Mouse (Mus musculus): ENCODE results near the gene Lamp5.
A peak's percentile ranks its signal among the peaks of the same experiment; 100 is the strongest.

The Lamp5 gene

DNA sequence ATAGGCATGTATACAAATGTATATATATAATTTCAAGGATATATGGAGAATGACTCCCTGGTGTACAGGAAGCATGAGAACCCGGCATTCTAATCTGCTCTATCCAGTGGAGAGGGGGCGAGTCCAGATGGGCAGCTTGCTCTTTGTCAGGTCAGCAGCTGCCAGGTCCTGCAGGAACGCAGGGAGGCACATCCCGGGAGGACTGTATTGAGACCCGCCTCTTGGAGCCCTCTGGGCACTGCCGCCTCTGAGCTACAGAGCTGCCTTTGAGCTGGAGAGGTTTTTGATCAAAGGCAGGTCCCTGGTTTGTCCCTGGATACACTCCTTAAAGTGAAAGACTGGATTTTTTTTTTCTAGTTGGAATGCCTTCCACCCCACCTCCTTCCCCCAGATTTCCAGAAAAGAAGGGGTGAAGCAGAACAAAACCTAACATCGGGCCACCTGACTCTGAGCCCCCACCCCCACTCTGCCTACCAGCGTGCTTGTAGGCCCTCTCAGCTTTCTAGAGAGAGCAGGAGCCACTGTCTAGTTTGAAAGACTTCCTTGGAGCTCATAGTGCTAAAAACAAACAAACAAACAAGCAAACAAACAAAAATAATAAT is at the start of gene Lamp5:
Lamp5 (plus strand) TSS at position 552 of the 602 bp plus-strand sequence.
- no peak for DNase-seq (ENCODE audit: low spot score in 2 of 2)

DNA sequence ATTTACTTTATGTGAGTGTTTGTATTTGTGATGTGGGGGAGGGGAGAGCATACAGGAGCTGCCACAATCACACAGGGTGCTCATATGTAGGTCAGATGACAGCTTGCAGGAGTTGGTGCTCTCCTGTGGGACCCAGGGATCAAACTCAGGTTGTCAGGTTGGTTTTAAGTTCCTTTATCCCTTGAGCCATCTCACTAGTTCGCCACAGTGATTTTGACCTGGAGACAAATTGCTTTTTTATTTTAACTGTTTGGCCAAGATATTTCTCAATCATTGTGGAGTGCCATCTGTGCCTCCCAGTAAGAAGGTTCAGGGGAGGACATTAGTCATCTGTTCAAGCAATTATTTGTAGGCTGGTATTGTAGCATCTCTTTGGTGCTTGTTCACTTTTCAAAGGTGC is 48.2 kb upstream of the Lamp5 start:
- DNase-seq (ENCODE audit: low spot score in 2 of 2) = no peak

GRCm38 (mm10) chr2:136006280-136006679 is 45.8 kb upstream of the Lamp5 start:
- DNase-seq (ENCODE audit: low spot score in 2 of 2) = no peak

GRCm38 (mm10) chr2:136012759-136013158 is 39.3 kb upstream of the Lamp5 start:
- DNase-seq (ENCODE audit: low spot score in 2 of 2) = no peak

DNA sequence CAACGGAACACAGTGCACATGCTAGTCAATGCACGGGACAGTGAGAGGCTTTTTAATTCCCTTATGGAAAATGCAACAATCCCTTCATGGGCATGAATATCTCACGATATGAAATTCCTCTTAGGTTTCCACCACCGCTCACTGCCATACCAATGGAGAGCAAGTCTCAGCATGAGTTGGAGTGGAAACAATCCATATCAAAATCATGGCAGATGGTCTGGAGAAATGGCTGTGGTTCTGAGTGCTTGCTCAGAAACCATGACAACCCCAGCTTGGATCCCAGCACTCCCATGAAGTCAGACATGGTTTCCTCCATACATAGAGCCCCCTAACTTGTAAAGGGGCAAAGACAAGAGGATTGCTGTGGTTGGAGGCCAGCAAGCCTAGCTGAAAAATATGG is 3.6 kb upstream of the Lamp5 start:
- DNase-seq (ENCODE audit: low spot score in 2 of 2) = no peak

- DNase-seq (ENCODE audit: low spot score in 2 of 2) = no peak
Observed at GRCm38 (mm10) chr2:136050793-136051615, 1.0 kb upstream of the Lamp5 start.

DNA sequence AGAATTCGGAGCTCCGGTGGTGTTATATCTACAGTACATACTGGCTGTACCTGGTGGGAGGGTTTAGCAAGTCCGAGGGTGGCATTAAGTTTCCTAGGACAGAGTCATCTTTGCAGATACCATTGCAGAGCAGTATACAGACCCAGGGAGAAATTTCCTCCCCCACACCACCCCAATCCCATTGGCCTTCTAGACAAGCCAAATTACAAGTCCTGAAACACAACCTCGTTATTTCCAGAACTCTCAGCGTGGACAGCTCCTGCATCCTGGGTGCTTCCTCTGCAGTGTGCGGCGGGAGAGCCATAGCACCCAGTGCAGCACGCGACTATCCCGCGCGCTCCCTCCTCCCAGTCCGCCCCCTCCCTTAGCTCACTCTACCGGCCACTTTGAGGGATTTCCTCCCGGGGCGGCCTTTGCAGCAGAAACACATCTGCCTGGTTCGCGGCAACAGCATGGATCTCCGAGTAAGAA is 5.9 kb downstream of the Lamp5 start:
- peak in 1 of 2 experiments; percentile 27 for DNase-seq (ENCODE audit: low spot score in 2 of 2)

DNA sequence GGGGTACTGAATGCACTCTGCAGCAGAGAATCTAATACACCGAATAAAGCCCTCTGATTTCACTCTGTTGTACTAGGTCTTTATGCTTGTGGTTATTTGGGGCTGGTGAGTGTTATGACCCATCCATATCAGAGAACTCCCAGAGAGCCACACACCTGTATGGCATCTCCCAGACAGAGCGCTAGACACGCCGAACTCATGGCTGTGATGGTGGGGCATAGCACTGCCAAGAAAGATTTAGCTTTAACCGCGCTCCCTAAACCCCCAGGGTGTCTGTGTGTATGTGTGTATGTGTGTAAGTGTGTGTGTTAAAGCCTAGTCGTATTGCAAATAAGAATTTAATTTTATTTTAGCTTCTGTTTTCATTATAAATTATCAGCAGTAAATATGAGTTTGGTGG is 6.4 kb downstream of the Lamp5 start:
- no peak for DNase-seq (ENCODE audit: low spot score in 2 of 2)

DNA sequence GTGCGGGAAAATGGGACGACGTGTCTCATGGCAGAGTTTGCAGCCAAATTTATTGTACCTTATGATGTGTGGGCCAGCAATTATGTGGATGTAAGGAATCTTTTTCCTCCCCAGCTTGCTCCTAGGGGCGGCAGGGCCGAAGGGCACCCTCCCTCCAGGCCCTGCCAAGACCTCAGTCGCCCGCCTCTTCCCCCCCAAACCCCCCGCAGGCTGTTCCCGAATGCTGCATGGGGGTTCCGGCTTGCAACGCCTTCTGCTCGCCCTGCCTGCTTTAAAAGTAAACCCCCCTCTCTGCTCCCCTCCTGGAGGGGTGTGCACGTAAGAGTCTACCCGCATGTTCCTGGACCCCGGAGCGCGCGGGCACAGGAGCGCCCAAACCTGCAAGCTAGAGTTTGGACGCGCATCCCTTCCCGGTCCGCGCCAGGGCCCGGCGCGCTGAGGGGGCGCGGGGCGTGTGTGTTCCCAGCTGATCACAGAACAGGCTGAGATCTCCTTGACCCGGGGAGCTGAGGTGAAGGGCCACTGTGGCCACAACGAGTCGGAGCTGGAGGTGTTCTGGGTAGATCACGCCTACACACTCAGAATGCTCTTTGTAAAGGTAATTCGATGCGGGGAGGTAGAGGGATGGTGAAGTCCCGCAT is 7.1 kb downstream of the Lamp5 start:
- no peak for DNase-seq (ENCODE audit: low spot score in 2 of 2)

GRCm38 (mm10) chr2:136064356-136064755 is 12.3 kb downstream of the Lamp5 start:
- DNase-seq (ENCODE audit: low spot score in 2 of 2) = no peak

GRCm38 (mm10) chr2:136095978-136096377 is 43.9 kb downstream of the Lamp5 start:
- no peak for DNase-seq (ENCODE audit: low spot score in 2 of 2)

DNA sequence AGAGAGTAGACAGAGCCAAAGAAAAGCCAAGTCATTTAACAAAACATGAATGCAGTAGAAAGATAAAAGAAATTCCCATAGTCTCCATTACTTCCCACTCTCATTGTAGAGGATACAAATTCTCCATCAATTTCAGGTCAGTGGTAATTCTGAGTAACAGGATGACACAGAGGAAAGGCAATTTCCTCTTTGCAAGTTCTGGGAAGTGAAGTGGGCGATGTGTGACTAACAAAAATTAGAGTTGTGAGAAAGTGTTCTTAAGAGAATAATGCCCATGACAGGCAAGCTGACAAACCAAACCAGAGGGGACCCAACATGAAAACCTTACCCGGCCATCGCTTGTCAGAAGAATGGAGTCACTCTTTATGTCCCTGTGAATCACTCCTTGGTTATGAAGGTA is 45.1 kb downstream of the Lamp5 start:
- DNase-seq (ENCODE audit: low spot score in 2 of 2) = no peak

DNA sequence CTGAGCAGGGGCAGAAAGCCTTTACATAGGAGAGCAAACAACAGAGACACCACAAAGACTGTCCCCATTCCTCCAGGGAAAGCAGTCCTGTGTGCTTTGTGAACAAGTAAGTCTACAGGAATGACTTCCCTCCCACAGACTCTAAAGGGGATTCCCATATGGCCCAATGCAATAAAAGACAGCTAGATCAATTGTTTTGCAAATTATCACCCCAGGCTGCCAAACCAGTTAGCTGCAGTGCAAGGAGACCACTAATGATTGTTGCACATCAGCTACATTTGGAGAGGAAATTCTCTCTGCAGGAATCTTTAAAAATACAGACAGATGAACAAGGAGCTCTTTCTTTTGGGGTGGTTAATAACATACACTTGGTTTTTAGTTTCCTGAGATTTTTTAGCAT is 55.6 kb downstream of the Lamp5 start:
- DNase-seq (ENCODE audit: low spot score in 2 of 2) = no peak

GRCm38 (mm10) chr2:136108124-136109037 is 56.3 kb downstream of the Lamp5 start:
- DNase-seq (ENCODE audit: low spot score in 2 of 2) = no peak

DNA sequence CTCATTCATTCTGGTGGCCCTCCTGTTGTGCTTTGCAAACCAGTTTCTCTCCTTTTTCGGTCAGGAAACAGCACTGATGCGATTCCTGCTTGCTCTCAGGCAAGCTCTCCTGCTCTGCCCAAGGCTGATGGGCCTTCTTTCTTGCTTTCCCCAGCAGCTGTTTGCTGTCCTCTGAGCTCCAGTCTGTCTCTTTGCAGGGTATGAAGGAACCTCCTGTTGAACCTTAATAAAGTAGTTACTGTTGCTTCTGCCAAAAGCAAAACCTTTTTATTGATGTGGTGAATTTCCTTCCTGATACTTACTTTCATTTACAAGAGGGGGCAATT is 57.0 kb downstream of the Lamp5 start:
- peak in 1 of 2 experiments; percentile 20 for DNase-seq (ENCODE audit: low spot score in 2 of 2)

- DNase-seq (ENCODE audit: low spot score in 2 of 2) = no peak
Observed at GRCm38 (mm10) chr2:136113374-136113773, 61.3 kb downstream of the Lamp5 start.

GRCm38 (mm10) chr2:136118006-136118405 is 66.0 kb downstream of the Lamp5 start:
- DNase-seq (ENCODE audit: low spot score in 2 of 2) = no peak

Data from frontal cortex, postnatal 10 days (tissue).